Mouse (Mus musculus): ENCODE measurements around the gene Rab43.

Rab43 gene

GRCm38 (mm10) chr6:87779174-87780165, 32.5 kb downstream of the Rab43 start:
- TF ChIP-seq GATA4 (IDR thresholded peaks at IDR 0.05; ENCODE audit: insufficient replicate concordance, low read length), result no peak

GRCm38 (mm10) chr6:87778294-87779173, 33.4 kb downstream of the Rab43 start:
- no peak for TF ChIP-seq GATA4 (IDR thresholded peaks at IDR 0.05; ENCODE audit: insufficient replicate concordance, low read length)

- TF ChIP-seq GATA4 (IDR thresholded peaks at IDR 0.05; ENCODE audit: insufficient replicate concordance, low read length), result no peak
These were observed 34.1 kb downstream of the Rab43 start, which contains the start of gene Gp9 for GRCm38 (mm10) chr6:87777842-87778241. Gene Gp9 (plus strand): TSS chr6:87778072.

GRCm38 (mm10) chr6:87776663-87777062, 35.3 kb downstream of the Rab43 start:
- TF ChIP-seq GATA4 (IDR thresholded peaks at IDR 0.05; ENCODE audit: insufficient replicate concordance, low read length), result no peak

- TF ChIP-seq GATA4 (IDR thresholded peaks at IDR 0.05; ENCODE audit: insufficient replicate concordance, low read length), result no peak
These were observed 36.2 kb downstream of the Rab43 start for GRCm38 (mm10) chr6:87775588-87776245.

GRCm38 (mm10) chr6:87774909-87775308, 37.1 kb downstream of the Rab43 start:
- TF ChIP-seq GATA4 (IDR thresholded peaks at IDR 0.05; ENCODE audit: insufficient replicate concordance, low read length), result no peak

- TF ChIP-seq GATA4 (IDR thresholded peaks at IDR 0.05; ENCODE audit: insufficient replicate concordance, low read length), result no peak
These were observed 37.5 kb downstream of the Rab43 start for GRCm38 (mm10) chr6:87774466-87774865.

GRCm38 (mm10) chr6:87770626-87771025, 41.3 kb downstream of the Rab43 start:
- no peak for TF ChIP-seq GATA4 (IDR thresholded peaks at IDR 0.05; ENCODE audit: insufficient replicate concordance, low read length)

GRCm38 (mm10) chr6:87763376-87764280, 48.3 kb downstream of the Rab43 start:
- no peak for TF ChIP-seq GATA4 (IDR thresholded peaks at IDR 0.05; ENCODE audit: insufficient replicate concordance, low read length)

- TF ChIP-seq GATA4 (IDR thresholded peaks at IDR 0.05; ENCODE audit: insufficient replicate concordance, low read length), result no peak
These were observed 49.8 kb downstream of the Rab43 start for GRCm38 (mm10) chr6:87762161-87762560.

- no peak for TF ChIP-seq GATA4 (IDR thresholded peaks at IDR 0.05; ENCODE audit: insufficient replicate concordance, low read length)
These were observed 52.1 kb downstream of the Rab43 start for GRCm38 (mm10) chr6:87759850-87760249.

- TF ChIP-seq GATA4 (IDR thresholded peaks at IDR 0.05; ENCODE audit: insufficient replicate concordance, low read length), result no peak
These were observed 52.6 kb downstream of the Rab43 start for GRCm38 (mm10) chr6:87759404-87759803.

- TF ChIP-seq GATA4 (IDR thresholded peaks at IDR 0.05; ENCODE audit: insufficient replicate concordance, low read length), result no peak
These were observed 55.1 kb downstream of the Rab43 start for GRCm38 (mm10) chr6:87756896-87757295.

GRCm38 (mm10) chr6:87755196-87755595, 56.8 kb downstream of the Rab43 start:
- TF ChIP-seq GATA4 (IDR thresholded peaks at IDR 0.05; ENCODE audit: insufficient replicate concordance, low read length), result no peak
